Mouse (Mus musculus): ENCODE results near the gene Ifitm3. TPM values are rescaled to one million over a fixed set of nuclear protein-coding genes. Genes with fewer than 3 reads are reported as not detected.
"Not testable (repeated sequence)": the region's sequence is repeated elsewhere in the genome, so short reads cannot be mapped to it uniquely, and the experiment has no call there.

The Ifitm3 gene
- polyA plus RNA-seq, 1 experiment from 2014 or later, result 35.9 TPM

DNA sequence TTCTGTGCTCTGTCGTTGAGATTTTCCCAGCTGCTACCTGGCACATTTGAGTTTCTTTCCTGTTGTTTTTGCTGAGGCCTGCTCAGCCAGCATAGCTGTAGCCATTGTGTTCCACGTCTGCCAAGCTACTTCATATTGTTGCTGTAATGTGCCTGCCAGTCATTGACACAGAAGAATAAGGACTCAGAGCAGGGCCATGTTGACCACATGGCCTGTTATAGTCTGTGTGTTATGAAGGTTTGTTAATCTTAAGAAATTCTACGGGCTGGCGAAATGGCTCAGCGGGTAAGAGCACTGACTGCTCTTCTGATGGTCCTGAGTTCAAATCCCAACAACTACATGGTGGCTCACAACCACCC lies 16.1 kb upstream of the Ifitm3 start:
- ATAC-seq (ENCODE audit: low read depth), result peak; percentile 26
- H3K4me2 ChIP-seq, result no peak overlapping the region
- no peaks in the 10 kb centered on the region for H3K27me3 ChIP-seq
- peaks cover 19% of the 10 kb centered on the region; the same call in 1 of the 2 replicates for H3K4me1 ChIP-seq (replicated peaks)
- H3K4me3 ChIP-seq, result no peak overlapping the region
- H3K27ac ChIP-seq (replicated peaks), result peak overlapping the region; percentile 85
- no peaks in the 10 kb centered on the region for H3K36me3 ChIP-seq
- H3K9me3 ChIP-seq, result no peaks in the 10 kb centered on the region
- H3K9ac ChIP-seq, result no peak overlapping the region
- WGBS, result 37% methylated on average over 5 of the region's 5 CpGs

DNA sequence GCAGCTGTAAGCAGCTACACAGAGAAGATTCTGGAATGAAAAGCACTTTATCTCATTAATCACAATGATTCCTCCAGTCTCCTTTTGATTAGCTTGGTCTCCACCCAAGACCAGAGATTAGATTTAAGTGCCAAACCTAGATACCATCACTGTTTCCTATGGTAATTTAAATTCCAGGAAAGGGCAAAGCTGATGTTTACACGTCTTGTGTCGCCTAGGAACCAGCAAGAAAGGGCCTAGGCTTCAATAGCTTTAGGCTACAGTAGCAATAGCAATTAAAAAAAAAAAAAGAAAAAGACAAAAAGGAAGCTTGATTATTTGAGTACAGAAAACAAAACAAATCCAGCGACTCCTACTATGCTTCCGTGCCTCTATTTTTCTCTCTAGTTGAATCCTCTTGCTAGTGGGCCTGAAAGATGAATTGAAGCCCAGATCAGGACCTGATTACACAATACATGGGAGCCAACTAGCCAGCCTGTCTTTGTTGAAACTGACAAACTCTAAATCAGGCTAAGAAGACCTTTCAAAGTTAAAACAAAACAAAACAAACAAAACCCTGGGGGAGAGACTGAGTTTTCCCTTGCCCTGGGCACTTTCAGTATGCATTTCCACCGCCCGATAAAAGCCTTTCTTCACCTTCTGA lies 15.6 kb upstream of the Ifitm3 start:
- Histone ChIP-seq H3K9me3 (no peaks in the 10 kb centered on the region), H3K27me3 (no peaks in the 10 kb centered on the region), H3K27ac (replicated peaks) (peak overlapping the region; percentile 85), H3K9ac (no peak overlapping the region), H3K4me3 (no peak overlapping the region), H3K4me2 (no peak overlapping the region), H3K4me1 (replicated peaks) (peaks cover 19% of the 10 kb centered on the region; the same call in 1 of the 2 replicates), H3K36me3 (no peaks in the 10 kb centered on the region)
- 11% methylated on average over 6 of the region's 6 CpGs for WGBS
- peak; percentile 40; the same call in 1 of the 2 replicates for ATAC-seq (ENCODE audit: low read depth)

DNA sequence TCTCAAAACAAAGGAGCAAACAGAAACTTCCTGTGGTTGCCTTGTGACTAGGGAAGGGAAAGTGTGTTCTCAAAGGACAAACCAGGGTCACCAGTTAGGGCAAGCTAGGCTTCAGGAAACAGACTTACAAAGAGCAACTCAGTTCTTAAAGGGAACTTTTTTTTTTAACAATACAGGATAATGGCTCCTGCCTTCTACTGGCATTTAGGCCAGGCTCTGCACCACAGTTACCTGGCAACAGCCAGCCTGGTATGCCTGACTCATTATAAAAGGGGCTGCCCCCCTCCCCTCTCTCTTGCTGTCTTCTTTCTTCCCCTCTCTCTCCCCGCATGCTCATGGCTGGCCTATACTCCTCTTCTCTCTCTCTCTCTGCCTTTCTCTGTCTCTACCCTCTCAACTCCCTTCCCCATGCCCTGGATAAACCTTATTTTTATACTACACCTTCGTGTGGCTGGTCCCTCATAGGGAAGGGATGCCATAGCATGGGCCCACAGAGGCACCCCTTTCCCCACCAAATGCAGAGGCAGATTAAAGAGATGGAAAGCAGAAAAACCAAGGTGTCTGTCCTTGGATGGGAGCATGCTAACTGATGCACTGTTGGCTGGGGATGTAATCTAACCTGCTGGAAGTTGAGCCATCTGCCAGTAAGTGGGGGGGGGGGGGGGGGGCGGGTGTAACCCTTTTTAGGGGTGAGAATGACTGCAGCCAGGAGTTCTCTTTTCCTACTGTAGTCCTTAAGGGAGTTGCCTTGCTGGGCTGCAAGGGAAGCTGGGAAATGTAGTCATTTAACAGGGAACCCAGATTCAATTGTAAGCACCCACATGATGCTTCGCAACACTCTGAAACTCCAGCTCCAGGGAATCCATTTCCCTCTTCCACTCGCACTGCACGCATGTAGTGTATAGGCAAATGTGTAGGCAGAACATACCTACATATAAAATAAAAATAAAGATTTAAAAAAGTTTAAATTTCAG lies 14.6 kb upstream of the Ifitm3 start:
- H3K27me3 ChIP-seq, result no peaks in the 10 kb centered on the region
- peaks cover 19% of the 10 kb centered on the region; the same call in 1 of the 2 replicates for H3K4me1 ChIP-seq (replicated peaks)
- H3K36me3 ChIP-seq, result no peaks in the 10 kb centered on the region
- no peak overlapping the region for H3K4me3 ChIP-seq
- WGBS, result 16% methylated on average over 6 of the region's 6 CpGs
- H3K9ac ChIP-seq, result no peak overlapping the region
- H3K27ac ChIP-seq (replicated peaks), result peak overlapping the region; percentile 85
- H3K4me2 ChIP-seq, result 0 out of 2 replicates have a peak overlapping the region, but pooled peaks have one; percentile 3
- no peaks in the 10 kb centered on the region for H3K9me3 ChIP-seq
- ATAC-seq (ENCODE audit: low read depth), result peak; percentile 77

GRCm38 (mm10) chr7:141021489-141022449 lies 11.2 kb upstream of the Ifitm3 start:
- Histone ChIP-seq H3K4me3 (no peak overlapping the region), H3K9me3 (no peaks in the 10 kb centered on the region), H3K27ac (replicated peaks) (no peak overlapping the region), H3K36me3 (no peaks in the 10 kb centered on the region), H3K4me1 (replicated peaks) (peaks cover 18% of the 10 kb centered on the region; the same call in 1 of the 2 replicates), H3K27me3 (no peaks in the 10 kb centered on the region), H3K9ac (no peak overlapping the region), H3K4me2 (no peak overlapping the region)
- no peak for ATAC-seq (ENCODE audit: low read depth)
- 86% methylated on average over 14 of the region's 14 CpGs for WGBS

DNA sequence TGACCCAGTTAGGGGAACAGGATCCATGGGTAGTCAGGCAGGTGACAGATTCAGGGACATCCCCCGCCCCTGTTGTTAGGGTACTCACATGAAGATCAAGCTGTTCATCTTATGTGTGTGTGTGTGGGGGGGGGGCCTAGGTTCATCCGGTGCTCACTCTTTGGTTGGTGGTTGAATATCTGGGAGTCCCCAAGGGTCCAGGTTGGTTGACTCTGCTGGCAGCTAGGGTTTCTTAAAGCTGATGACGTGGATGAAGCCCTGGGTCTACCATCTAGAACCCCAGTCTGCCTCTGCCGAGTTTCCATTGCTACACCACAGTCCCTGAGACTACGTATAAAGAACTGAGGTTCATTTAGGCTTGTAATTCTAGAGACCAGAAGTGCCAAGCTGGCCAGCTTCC lies 8.5 kb upstream of the Ifitm3 start:
- Histone ChIP-seq H3K27me3 (no peaks in the 10 kb centered on the region), H3K36me3 (no peaks in the 10 kb centered on the region), H3K27ac (replicated peaks) (no peak overlapping the region), H3K4me1 (replicated peaks) (no peaks in the 10 kb centered on the region), H3K4me2 (no peak overlapping the region), H3K9ac (no peak overlapping the region), H3K4me3 (no peak overlapping the region), H3K9me3 (no peaks in the 10 kb centered on the region)
- no peak for ATAC-seq (ENCODE audit: low read depth)
- WGBS, result 88% methylated on average over 5 of the region's 5 CpGs

DNA sequence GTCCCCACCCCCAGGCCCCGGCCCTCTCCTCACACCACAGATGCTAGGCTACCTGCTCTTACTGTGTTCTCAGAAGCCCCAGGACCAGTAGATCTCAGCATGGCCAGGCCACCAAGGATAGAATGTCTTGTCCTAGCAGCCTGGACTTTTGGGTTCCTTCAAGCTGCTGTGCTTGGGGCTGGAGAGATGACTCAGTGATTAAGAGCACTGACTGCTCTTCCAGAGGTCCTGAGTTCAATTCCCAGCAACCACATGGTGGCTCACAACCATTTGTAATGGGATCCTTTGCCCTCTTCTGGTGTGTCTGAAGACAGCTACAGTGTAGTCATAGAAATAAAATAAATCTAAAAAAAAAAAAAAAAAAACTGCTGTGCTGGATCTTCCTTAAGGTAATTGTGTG lies 7.3 kb upstream of the Ifitm3 start, which contains the start of gene Ifitm6:
Gene Ifitm6 (minus strand): TSS at position 101 of the 400 bp plus-strand sequence.
- ATAC-seq (ENCODE audit: low read depth); H3K36me3 ChIP-seq; H3K4me2 ChIP-seq; H3K27me3 ChIP-seq; H3K9ac ChIP-seq; H3K9me3 ChIP-seq; H3K4me1 ChIP-seq (replicated peaks); H3K27ac ChIP-seq (replicated peaks); H3K4me3 ChIP-seq: not testable (repeated sequence)
- 97% methylated on average over 1 of the region's 1 CpGs for WGBS

DNA sequence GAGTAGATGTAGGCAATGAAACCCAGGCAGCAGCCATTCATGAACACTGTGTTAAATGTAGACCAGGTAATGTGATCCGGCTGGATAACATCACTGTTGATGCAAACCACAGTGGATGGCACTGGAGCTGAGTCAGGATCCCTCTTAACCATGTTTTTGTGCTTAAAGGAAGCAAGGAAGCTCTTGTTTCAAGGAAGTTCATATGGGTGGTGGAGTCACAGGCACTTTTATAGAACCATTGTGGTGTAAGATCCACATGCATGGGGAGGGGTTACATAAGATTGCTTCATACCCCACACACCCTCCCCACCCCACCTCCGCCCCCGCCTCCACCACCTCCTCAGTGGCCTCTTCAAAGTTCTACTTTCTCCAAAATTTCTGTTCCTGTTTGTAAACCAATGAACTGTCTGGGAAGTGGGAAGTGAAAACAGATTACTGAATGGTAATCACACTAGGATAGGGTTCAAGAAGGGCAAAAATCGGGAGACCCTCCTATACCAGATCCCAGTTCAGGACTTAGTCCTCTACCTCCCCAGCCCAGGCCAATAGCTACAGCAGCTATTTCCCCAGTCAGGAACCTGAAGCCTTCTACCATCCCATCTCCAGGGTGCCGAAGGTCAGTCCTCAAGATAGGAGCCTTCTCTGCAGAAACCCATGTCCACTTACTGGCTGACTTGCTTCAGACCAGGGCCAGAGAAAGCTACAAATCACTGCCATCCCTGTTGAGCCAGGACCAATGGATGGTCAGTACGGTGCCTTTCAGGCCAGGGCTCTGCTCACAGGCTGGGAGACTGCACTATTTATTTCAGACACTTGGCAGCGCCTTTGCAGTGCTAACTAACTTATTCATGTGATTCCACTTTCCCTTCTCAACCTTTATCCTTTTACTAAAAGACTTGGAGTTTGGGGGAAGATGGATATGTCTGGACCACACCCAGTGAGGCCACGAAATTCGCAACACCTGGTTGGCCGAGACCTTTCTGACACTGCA lies 6.4 kb upstream of the Ifitm3 start:
- H3K27me3 ChIP-seq, result no peaks in the 10 kb centered on the region
- no peak overlapping the region for H3K9ac ChIP-seq
- H3K27ac ChIP-seq (replicated peaks), result no peak overlapping the region
- 85% methylated on average over 10 of the region's 10 CpGs for WGBS
- no peak overlapping the region for H3K4me2 ChIP-seq
- no peaks in the 10 kb centered on the region for H3K36me3 ChIP-seq
- H3K4me1 ChIP-seq (replicated peaks), result no peaks in the 10 kb centered on the region
- ATAC-seq (ENCODE audit: low read depth), result no peak
- H3K9me3 ChIP-seq, result no peaks in the 10 kb centered on the region
- H3K4me3 ChIP-seq, result no peak overlapping the region

- Histone ChIP-seq H3K9ac (no peak overlapping the region), H3K27me3 (no peaks in the 10 kb centered on the region), H3K4me2 (no peak overlapping the region), H3K27ac (replicated peaks) (no peak overlapping the region), H3K4me1 (replicated peaks) (peaks cover 18% of the 10 kb centered on the region; the same call in 1 of the 2 replicates), H3K9me3 (no peaks in the 10 kb centered on the region), H3K4me3 (no peak overlapping the region), H3K36me3 (no peaks in the 10 kb centered on the region)
- ATAC-seq (ENCODE audit: low read depth), result no peak
- WGBS, result 85% methylated on average over 7 of the region's 7 CpGs
These were observed 734 bp upstream of the Ifitm3 start for GRCm38 (mm10) chr7:141011238-141011770.

- H3K4me1 ChIP-seq (replicated peaks), result peaks cover 18% of the 10 kb centered on the region; the same call in 1 of the 2 replicates
- no peaks in the 10 kb centered on the region for H3K27me3 ChIP-seq
- no peaks in the 10 kb centered on the region for H3K9me3 ChIP-seq
- no peak overlapping the region for H3K4me3 ChIP-seq
- no peak for ATAC-seq (ENCODE audit: low read depth)
- 0 out of 2 replicates have a peak overlapping the region, but pooled peaks have one; percentile 5 for H3K9ac ChIP-seq
- peak overlapping the region; percentile 41 for H3K4me2 ChIP-seq
- no peak overlapping the region for H3K27ac ChIP-seq (replicated peaks)
- 92% methylated on average over 9 of the region's 9 CpGs for WGBS
- no peaks in the 10 kb centered on the region for H3K36me3 ChIP-seq
These were observed 905 bp downstream of the Ifitm3 start for GRCm38 (mm10) chr7:141009665-141010064.

- Histone ChIP-seq H3K36me3 (no peaks in the 10 kb centered on the region), H3K27ac (replicated peaks) (no peak overlapping the region), H3K4me3 (no peak overlapping the region), H3K4me2 (peak overlapping the region; percentile 39), H3K27me3 (no peaks in the 10 kb centered on the region), H3K9ac (no peak overlapping the region), H3K4me1 (replicated peaks) (peaks cover 18% of the 10 kb centered on the region; the same call in 1 of the 2 replicates), H3K9me3 (no peaks in the 10 kb centered on the region)
- peak; percentile 67 for ATAC-seq (ENCODE audit: low read depth)
- WGBS, result 8% methylated on average over 20 of the region's 20 CpGs
These were observed 1.5 kb downstream of the Ifitm3 start for GRCm38 (mm10) chr7:141008938-141009660.
